Mouse (Mus musculus): ENCODE measurements around the gene Cadm1.

DNA sequence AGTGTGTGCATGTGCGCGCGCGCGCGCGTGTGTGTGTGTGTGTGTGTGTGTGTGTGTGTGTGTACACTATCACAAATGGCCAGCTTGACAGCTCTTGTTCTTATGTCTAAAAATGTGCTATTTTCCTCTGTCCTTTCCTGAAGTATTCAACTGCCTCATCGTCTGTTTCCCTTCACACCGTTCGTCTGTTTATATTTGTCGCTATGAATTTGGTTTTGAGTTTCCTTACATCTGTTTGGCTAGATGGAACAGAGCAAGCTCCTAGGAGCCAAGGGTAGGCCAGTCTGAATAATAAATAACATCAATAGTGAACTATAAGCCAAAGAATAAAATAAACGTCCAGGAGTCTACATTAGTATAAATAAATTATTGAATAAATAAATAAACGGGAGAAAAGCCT lies 235.3 kb downstream of the Cadm1 start:
- TF ChIP-seq CTCF (IDR thresholded peaks at IDR 0.05; ENCODE audit: control insufficient read depth, insufficient read depth, insufficient replicate concordance, low read depth, low read length) (no peak), POLR2A (IDR thresholded peaks at IDR 0.05; ENCODE audit: control insufficient read depth, low read depth, low read length) (no peak)

Measured in testis, adult 2 months (tissue).